Mouse (Mus musculus): ENCODE results near the gene Tmem123.

- TF ChIP-seq CTCF (conservative IDR thresholded peaks at IDR 0.05; ENCODE audit: low read length) (no peak), POU5F1 (IDR thresholded peaks at IDR 0.05; ENCODE audit: borderline replicate concordance, low read length) (no peak), NANOG (IDR thresholded peaks at IDR 0.05; ENCODE audit: borderline replicate concordance, low read length) (no peak)
Measured at GRCm38 (mm10) chr9:7714908-7715175, 49.0 kb upstream of the Tmem123 start.
